Mouse (Mus musculus) liver, embryonic 14.5 days (tissue): ENCODE data around the gene Rnf168.

Experiments
- CTCF ChIP-seq: IDR thresholded peaks from 2 replicates; pipeline ENCODE4 v1.5.1; 2016; ENCODE audit warnings: antibody characterized with exemption, low read depth, control low read depth
- EP300 ChIP-seq: IDR thresholded peaks from 2 replicates; pipeline ENCODE4 v1.6.1; 2016; ENCODE audit warnings: antibody characterized with exemption, low read depth

- no peak for TF ChIP-seq EP300
- TF ChIP-seq CTCF, result no peak
Measured at GRCm38 (mm10) chr16:32345521-32345920, 68.3 kb downstream of the Rnf168 start.
